In the genomic region with DNA sequence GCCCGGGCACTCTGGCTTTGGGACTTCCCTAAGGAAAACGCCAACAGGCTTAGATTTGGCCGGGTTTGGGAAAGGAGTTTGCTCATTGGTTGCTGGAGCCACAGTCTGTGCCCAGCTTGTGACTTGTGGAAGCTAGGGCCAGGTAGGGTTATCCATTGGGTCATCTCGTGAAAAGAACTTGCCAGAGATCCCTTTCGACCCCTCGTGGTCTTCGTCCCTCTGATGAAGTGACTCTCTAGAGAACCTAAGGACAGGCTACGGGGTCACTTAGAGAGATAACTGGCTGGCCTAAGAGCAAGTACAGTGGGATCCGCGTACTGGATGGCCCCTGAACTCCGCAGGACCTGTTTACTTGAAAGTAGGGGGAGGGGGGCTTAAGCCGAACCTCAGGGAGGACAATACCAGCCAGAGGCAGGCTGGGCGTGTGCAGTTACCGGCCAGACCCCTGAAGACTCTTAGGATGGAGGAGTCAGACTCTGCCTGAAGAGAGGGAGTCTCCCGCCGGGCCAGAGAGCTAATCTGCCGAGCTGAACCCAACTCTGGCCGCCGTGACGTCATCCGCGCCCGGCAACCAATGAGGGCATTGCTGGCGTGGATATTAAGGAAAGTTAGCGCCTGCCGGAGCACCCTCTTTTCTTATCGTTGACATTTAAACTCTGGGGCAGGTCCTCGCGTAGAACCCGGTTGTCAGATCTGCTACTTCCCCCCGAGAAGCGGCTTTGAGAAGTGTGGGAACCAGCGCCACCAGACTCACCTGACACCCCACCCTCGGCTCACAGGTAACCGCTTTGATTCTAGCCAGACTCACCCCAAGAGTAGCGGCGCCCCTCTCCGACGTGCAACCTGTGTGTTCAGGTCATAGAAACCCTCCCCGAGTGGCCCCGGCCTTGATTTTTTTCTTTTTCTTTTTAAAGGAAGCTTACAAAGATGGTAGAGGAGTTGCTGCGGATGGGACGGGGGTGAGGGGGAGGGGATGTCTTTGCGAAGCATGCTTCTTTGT, we compare ENCODE assay signal across 10 mouse cellular contexts. TPM values are rescaled to one million over a fixed set of nuclear protein-coding genes. Genes with fewer than 3 reads are reported as not detected.
DNase-seq lines count a peak whose midpoint lies in the region; ATAC-seq and TF ChIP-seq lines count a peak whose summit lies in the region.
"Had no signal": no experiment of that assay in that cellular context is flagged by ENCODE, and none has a peak within 500 bp of the region (broad histone marks: within the 10 kb centered on the region; RNA-seq: fewer than 3 reads in every experiment).

Gene Pax6 (plus strand): TSS at position 630 of the 1,000 bp plus-strand sequence.

- no peaks in the 10 kb centered on the region for H3K9me3 ChIP-seq in heart, embryonic 12.5 days (replicated peaks)
- H3K9me3 ChIP-seq in ES-E14 (ENCODE audit: control insufficient read depth, insufficient read depth, low read depth, low read length): no peaks in the 10 kb centered on the region
- no peaks in the 10 kb centered on the region for H3K9me3 ChIP-seq in embryonic facial prominence, embryonic 10.5 days
- no peaks in the 10 kb centered on the region for H3K9me3 ChIP-seq in limb, embryonic 10.5 days (replicated peaks)
- H3K9me3 ChIP-seq in neural tube, embryonic 15.5 days (replicated peaks): no peaks in the 10 kb centered on the region

- WGBS in heart, embryonic 12.5 days: 1% methylated on average over 44 of the region's 44 CpGs
- WGBS in embryonic facial prominence, embryonic 10.5 days: under 1% methylated on average over 44 of the region's 44 CpGs
- WGBS in limb, embryonic 10.5 days: 1% methylated on average over 44 of the region's 44 CpGs
- WGBS in neural tube, embryonic 15.5 days: under 1% methylated on average over 44 of the region's 44 CpGs

- H3K4me1 ChIP-seq in heart, embryonic 12.5 days (replicated peaks): peaks cover 23% of the 10 kb centered on the region
- peaks cover 0 to 6% of the 10 kb centered on the region in 2 experiments; a peak in 1 of 4 replicates for H3K4me1 ChIP-seq in ES-E14 (ENCODE audit: control insufficient read depth in 2 of 2, insufficient read depth in 2 of 2, low read length in 2 of 2, poor library complexity in 1 of 2)
- H3K4me1 ChIP-seq in embryonic facial prominence, embryonic 10.5 days: peaks cover 47% of the 10 kb centered on the region
- peaks cover 27% of the 10 kb centered on the region for H3K4me1 ChIP-seq in limb, embryonic 10.5 days
- H3K4me1 ChIP-seq in neural tube, embryonic 15.5 days: peaks cover 19% of the 10 kb centered on the region

- peak within 1 kb of the TSS; percentile 37 for H3K4me2 ChIP-seq in heart, embryonic 12.5 days
- H3K4me2 ChIP-seq in neural tube, embryonic 15.5 days: peak within 1 kb of the TSS; percentile 47

- no peak for DNase-seq in heart, adult 9 months (ENCODE audit: low spot score in 2 of 2)
- no peak for DNase-seq in ES-E14 (ENCODE audit: low read depth, low spot score)
- peak; percentile 66 for DNase-seq in embryonic facial prominence, embryonic 10.5 days (ENCODE audit: low spot score)
- peak; percentile 67 for DNase-seq in limb, embryonic 10.5 days (ENCODE audit: low spot score)
- no peak for DNase-seq in right cerebral cortex, postnatal 4 days
- DNase-seq in urinary bladder, adult 2 months (ENCODE audit: low spot score): no peak

- no peak within 1 kb of the TSS for H3K27ac ChIP-seq in heart, embryonic 12.5 days (ENCODE audit: poor library complexity, severe bottlenecking)
- H3K27ac ChIP-seq in ES-E14 (ENCODE audit: insufficient read depth, low read depth, low read length, poor library complexity, severe bottlenecking): no peak within 1 kb of the TSS
- H3K27ac ChIP-seq in embryonic facial prominence, embryonic 10.5 days (replicated peaks): peak within 1 kb of the TSS; percentile 41; the same call in 1 of the 2 replicates
- H3K27ac ChIP-seq in limb, embryonic 10.5 days: no peak within 1 kb of the TSS
- no peak within 1 kb of the TSS for H3K27ac ChIP-seq in neural tube, embryonic 15.5 days (replicated peaks)

- in situ Hi-C loops in ES-E14 (cut with MboI; ENCODE audit: low sequenced_read_pairs in 2 of 2, unreplicated experiment in 2 of 2): loop anchor here in 1 of 2 experiments (5.0 kb wide), 1 partner anchor 536 kb away; no protein-coding TSS in a partner anchor

- H3K4me3 ChIP-seq in heart, embryonic 12.5 days: peak within 1 kb of the TSS; percentile 26
- H3K4me3 ChIP-seq in ES-E14 (ENCODE audit: insufficient read depth in 1 of 2, low read depth in 1 of 2, low read length in 2 of 2, poor library complexity in 1 of 2, severe bottlenecking in 1 of 2): peak within 1 kb of the TSS; percentile 7 to 12; a peak in 2 of 4 replicates
- peak within 1 kb of the TSS; percentile 41 for H3K4me3 ChIP-seq in embryonic facial prominence, embryonic 10.5 days
- H3K4me3 ChIP-seq in limb, embryonic 10.5 days: peak within 1 kb of the TSS; percentile 11
- peak within 1 kb of the TSS; percentile 27 for H3K4me3 ChIP-seq in neural tube, embryonic 15.5 days (replicated peaks)
- H3K4me3 ChIP-seq: erythroblast, embryonic 14.5 days had no signal

- ATAC-seq in heart, embryonic 12.5 days (ENCODE audit: insufficient number of reproducible peaks, low FRiP score): no peak
- no peak; the same call in 1 of the 2 replicates for ATAC-seq in neural tube, embryonic 15.5 days (ENCODE audit: low FRiP score)

- peaks cover 100% of the 10 kb centered on the region for H3K27me3 ChIP-seq in heart, embryonic 12.5 days (replicated peaks)
- H3K27me3 ChIP-seq in embryonic facial prominence, embryonic 10.5 days (replicated peaks; ENCODE audit: low read depth, poor library complexity, severe bottlenecking): peaks cover 100% of the 10 kb centered on the region
- H3K27me3 ChIP-seq in limb, embryonic 10.5 days (ENCODE audit: low read depth, poor library complexity, severe bottlenecking): peaks cover 100% of the 10 kb centered on the region
- H3K27me3 ChIP-seq in neural tube, embryonic 15.5 days (replicated peaks): peaks cover 99% of the 10 kb centered on the region

- H3K9ac ChIP-seq in heart, embryonic 12.5 days: no peak within 1 kb of the TSS
- H3K9ac ChIP-seq in ES-E14 (ENCODE audit: insufficient read depth, low read depth, low read length, poor library complexity, severe bottlenecking): no peak within 1 kb of the TSS
- H3K9ac ChIP-seq in neural tube, embryonic 15.5 days (replicated peaks): peak within 1 kb of the TSS; percentile 8; the same call in 1 of the 2 replicates

- no peaks in the 10 kb centered on the region for H3K36me3 ChIP-seq in heart, embryonic 12.5 days
- no peaks in the 10 kb centered on the region for H3K36me3 ChIP-seq in ES-E14 (ENCODE audit: control insufficient read depth, insufficient read depth, low read length, poor library complexity, severe bottlenecking)
- no peaks in the 10 kb centered on the region for H3K36me3 ChIP-seq in embryonic facial prominence, embryonic 10.5 days (replicated peaks)
- no peaks in the 10 kb centered on the region for H3K36me3 ChIP-seq in limb, embryonic 10.5 days
- H3K36me3 ChIP-seq in neural tube, embryonic 15.5 days: no peaks in the 10 kb centered on the region

TF ChIP-seq in ES-E14, 5 proteins besides CTCF, POLR2A, EP300 and RAD21:
- TF ChIP-seq CHD2 (IDR thresholded peaks at IDR 0.05; ENCODE audit: low read depth, low read length) (no peak), ZNF384 (IDR thresholded peaks at IDR 0.05; ENCODE audit: low read depth, low read length) (no peak), ZC3H11A (IDR thresholded peaks at IDR 0.05; ENCODE audit: borderline replicate concordance, low read depth, low read length) (no peak), MAFK (IDR thresholded peaks at IDR 0.05; ENCODE audit: insufficient read depth, low read depth, low read length) (no peak), HCFC1 (IDR thresholded peaks at IDR 0.05; ENCODE audit: borderline replicate concordance, insufficient read depth, low read length) (no peak)

RNA-seq across cellular contexts. Expression of gene Pax6, which starts in this region (rescaled TPM):
- 0.28 and 0.46 TPM in 2 replicates for polyA plus RNA-seq in heart, embryonic 12.5 days (2016; fragmentation: Nextera tagmentation; extraction: Ambion mirVana)
- 4.3 and 7.1 TPM in 2 replicates for total RNA-seq in ES-E14 (2012; rRNA removed)
- 13.0 and 22.3 TPM in 2 replicates for polyA plus RNA-seq in embryonic facial prominence, embryonic 10.5 days (2016; fragmentation: Nextera tagmentation; extraction: Ambion mirVana)
- 0.09 and 0.15 TPM in 2 replicates for polyA plus RNA-seq in limb, embryonic 10.5 days (2016; fragmentation: Nextera tagmentation; extraction: Ambion mirVana)
- polyA plus RNA-seq in neural tube, embryonic 15.5 days (2015; fragmentation: Nextera tagmentation; extraction: Ambion mirVana): 9.4 and 11.4 TPM in 2 replicates
- polyA plus RNA-seq in urinary bladder, adult 2 months (2012; rRNA removed): not detected in 2 replicates
- total RNA-seq: neutrophil, adult 5-6 weeks had no signal

Comparison
In these comparisons a context has a peak if more than half of its experiments do, and no peak if none do; other contexts are left out.
1. Peak in DNase-seq and H3K4me3 ChIP-seq in limb, embryonic 10.5 days; RNA of the gene not detected or under 1 TPM.